Mouse (Mus musculus): ENCODE results near the gene H2afy.

The H2afy gene

DNA sequence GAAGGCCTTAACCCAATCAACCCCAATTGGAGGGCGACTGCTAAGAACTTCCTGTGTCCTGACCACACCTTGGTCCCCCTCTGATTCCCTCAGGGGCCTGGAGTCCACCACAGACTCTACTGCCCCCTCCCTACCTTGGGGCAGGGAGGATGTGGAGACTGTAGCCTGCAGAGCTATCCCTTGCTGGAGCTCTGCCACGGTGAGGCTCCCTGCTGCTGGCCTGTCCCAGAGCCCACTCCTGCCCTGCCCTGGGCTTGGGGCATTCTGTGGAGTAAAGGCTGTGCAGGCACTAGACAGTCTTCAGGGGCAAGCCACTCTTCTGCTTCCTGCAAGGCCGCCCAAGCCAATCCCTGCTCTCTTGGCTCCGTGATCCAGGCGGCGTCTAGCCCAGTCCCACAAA lies 24.6 kb downstream of the H2afy start:
- no peak for DNase-seq (ENCODE audit: low spot score)

DNA sequence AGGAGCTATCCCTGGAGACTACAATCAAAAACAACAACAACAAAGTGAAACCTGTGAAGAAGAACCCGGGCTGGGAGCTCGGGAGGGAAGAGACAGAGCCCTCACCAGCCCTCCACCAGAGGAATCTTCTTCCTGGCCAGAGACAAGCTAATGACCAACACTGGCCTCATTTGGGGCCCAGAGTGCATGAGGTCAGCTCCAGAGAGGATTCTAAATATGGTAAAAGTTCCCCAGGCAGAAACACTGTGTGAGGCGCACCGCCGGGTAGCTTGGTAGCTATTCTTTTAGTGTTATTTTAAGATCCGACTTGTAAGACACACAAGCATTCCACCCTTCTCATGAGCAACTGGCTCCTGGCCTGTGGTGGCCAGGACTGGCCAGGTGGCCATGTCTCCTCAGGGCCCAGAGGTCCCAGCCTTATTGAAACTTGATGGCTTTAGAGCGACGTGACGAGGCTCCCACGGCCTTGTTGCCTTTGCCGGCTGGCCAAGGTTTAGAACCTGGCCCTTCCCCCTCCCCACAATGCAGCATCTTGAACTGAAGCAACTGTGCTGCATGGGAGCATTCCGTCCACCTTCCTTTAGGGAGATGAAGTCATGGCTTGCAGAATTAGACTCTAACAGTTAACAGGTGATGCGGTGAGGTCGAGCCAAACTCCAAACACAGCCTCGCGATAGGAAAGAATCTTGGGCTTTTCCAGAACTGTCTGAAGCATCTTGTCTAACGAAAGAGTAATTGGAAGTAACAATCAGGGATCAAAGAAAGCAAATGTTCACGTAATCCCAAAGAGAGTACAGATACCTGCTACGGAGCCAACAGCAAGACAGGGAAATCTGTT lies 25.2 kb downstream of the H2afy start:
- DNase-seq (ENCODE audit: low spot score): no peak

DNA sequence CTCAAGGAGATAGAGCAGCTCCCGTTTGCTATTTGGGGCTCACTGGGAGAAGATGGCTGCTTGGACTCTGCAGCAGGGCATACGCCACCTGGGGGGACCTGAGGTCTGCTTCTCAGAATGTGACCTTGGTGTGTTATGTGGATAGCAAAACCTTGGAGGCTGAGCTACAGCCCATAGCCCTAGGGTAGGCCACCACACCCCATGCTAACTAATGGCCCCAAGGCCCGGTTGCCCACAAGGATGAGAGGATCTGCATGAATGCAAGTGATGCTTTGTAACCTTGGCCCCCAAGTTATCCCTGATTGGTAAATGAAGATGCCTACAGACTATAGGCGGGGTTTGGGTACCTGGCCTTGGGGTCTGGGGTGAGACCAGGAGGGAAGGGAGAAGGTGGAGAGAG lies 26.5 kb downstream of the H2afy start:
- DNase-seq (ENCODE audit: low spot score): no peak

GRCm38 (mm10) chr13:56108849-56109519 lies 27.2 kb downstream of the H2afy start:
- no peak for DNase-seq (ENCODE audit: low spot score)

GRCm38 (mm10) chr13:56104971-56105391 lies 31.2 kb downstream of the H2afy start:
- no peak for DNase-seq (ENCODE audit: low spot score)

GRCm38 (mm10) chr13:56103796-56104746 lies 32.1 kb downstream of the H2afy start:
- peak; percentile 53 for DNase-seq (ENCODE audit: low spot score)

DNA sequence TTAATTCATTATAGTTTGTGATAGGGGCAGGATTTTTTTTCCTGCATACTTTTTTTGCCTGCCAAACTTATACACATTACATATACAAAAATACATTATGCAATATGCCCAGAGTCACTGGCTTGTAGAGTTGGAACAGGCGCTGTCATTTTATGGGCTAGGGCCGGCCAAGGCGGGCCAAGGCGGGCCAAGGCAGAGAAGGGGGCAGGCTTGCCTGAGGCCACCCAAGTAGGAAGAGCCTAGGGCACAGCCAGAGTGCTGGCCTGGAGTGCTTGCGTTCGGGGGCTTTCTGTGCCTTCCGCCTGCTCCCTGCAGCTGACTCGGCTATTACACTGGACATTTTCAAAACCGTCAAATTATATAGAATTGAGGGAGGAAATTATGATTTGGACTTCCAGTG lies 34.0 kb downstream of the H2afy start:
- DNase-seq (ENCODE audit: low spot score): no peak

GRCm38 (mm10) chr13:56095601-56096195 lies 40.5 kb downstream of the H2afy start:
- DNase-seq (ENCODE audit: low spot score): no peak

DNA sequence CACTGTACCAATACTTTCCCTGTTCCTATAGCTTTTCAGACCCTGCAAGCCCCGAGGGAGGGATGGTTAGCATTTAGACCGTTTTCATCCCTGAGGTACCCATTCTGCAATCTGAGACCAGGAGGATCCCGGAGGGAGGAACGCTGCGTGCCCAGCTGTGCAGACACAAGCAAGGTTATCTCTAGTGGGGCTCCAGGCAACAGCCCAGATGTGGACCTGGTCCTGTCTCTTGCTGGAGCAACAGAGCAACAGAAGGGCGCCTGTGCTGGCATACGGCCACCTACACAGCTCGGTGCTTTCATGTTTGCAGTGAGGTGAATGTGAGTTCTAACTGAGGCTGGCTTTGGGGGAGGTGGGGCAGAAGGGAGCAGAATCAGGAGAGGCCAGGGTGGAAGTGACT lies 41.6 kb downstream of the H2afy start:
- no peak for DNase-seq (ENCODE audit: low spot score)

- no peak for DNase-seq (ENCODE audit: low spot score)
Measured at GRCm38 (mm10) chr13:56093680-56094079, 42.5 kb downstream of the H2afy start.

DNA sequence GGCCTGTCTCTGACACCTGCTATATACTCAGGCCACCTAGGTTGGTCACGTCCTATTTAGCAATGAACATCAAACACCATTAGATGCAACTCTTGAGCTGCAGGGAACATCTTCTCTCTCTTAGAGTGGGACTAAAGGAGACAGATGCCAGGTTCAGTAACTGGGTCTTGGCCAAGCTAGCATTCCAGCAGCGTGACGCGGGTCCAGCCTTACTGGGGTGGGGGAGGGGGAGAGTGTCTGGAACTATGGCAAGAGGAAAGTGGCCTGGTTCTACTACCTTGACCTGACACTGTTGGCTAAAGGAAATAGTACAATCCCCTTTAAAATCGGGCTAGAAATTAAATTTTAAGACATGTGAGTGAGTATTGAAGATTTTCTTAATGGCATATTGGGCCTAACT lies 43.6 kb downstream of the H2afy start:
- no peak for DNase-seq (ENCODE audit: low spot score)

- DNase-seq (ENCODE audit: low spot score): no peak
Measured at GRCm38 (mm10) chr13:56090597-56090996, 45.6 kb downstream of the H2afy start.

GRCm38 (mm10) chr13:56088602-56089001 lies 47.6 kb downstream of the H2afy start:
- DNase-seq (ENCODE audit: low spot score): no peak

- DNase-seq (ENCODE audit: low spot score): no peak
Measured at GRCm38 (mm10) chr13:56087936-56088335, 48.2 kb downstream of the H2afy start.

- no peak for DNase-seq (ENCODE audit: low spot score)
Measured at GRCm38 (mm10) chr13:56084146-56084905, 51.8 kb downstream of the H2afy start.

GRCm38 (mm10) chr13:56081656-56082055 lies 54.5 kb downstream of the H2afy start:
- no peak for DNase-seq (ENCODE audit: low spot score)

GRCm38 (mm10) chr13:56079616-56080015 lies 56.5 kb downstream of the H2afy start:
- no peak for DNase-seq (ENCODE audit: low spot score)

DNA sequence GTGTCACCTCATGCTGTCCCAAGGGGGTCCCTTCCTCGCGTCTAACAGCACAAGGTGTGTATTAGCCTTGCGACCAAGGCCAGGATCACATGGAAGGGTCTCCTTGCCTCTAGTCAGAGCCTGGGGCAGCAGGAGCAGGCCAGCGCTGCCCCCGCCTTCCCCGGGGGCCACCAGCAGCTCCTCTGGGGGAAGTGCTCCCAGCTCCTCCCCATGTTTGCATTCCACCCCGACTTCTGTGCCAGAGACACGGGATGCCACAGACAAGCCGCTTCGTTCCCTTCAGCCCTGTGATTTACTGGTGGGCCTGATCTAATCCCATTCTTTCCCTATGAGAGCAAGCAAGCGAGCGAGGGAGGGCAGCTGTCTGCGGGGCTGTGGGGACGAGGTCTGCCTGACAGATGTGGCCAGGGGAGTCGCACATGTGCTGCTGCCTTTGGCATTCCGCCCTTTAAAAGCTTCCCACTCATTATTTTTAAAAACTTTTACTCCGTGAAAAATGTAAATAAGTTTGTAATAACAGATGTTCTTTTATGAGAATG lies 57.4 kb downstream of the H2afy start:
- no peak for DNase-seq (ENCODE audit: low spot score)

- no peak for DNase-seq (ENCODE audit: low spot score)
Measured at GRCm38 (mm10) chr13:56075930-56076329, 60.2 kb downstream of the H2afy start.

GRCm38 (mm10) chr13:56073186-56073585 lies 63.0 kb downstream of the H2afy start:
- DNase-seq (ENCODE audit: low spot score): no peak

- DNase-seq (ENCODE audit: low spot score): no peak
Measured at GRCm38 (mm10) chr13:56072268-56072607, 63.9 kb downstream of the H2afy start.

Measured in layer of hippocampus, adult 9-10 months (tissue).